Mouse (Mus musculus) neutrophil, adult 5-6 weeks (primary cell): ENCODE data around the gene Mapk8ip2. TPM values are rescaled to one million over a fixed set of nuclear protein-coding genes. Genes with fewer than 3 reads are reported as not detected.

Experiments used
- ATAC-seq: fragments of 151-379, 151-347 bp; 2 replicates; pipeline ENCODE4 v1.8.0; 2017; ENCODE audit warnings: mild to moderate bottlenecking, moderate TSS enrichment; ENCODE audit not compliant: insufficient number of reproducible peaks, poor library complexity, low FRiP score, severe bottlenecking; ENCODE audit errors: extremely low read depth
- total RNA-seq: library from RNA; stranded (forward); fragments of 200-1000 nt; gene quantifications from 2 replicates; pipeline ENCODE4 v1.2.3, GENCODE M21; 2017

The Mapk8ip2 gene
- total RNA-seq, 1 experiment from 2014 or later = not detected

DNA sequence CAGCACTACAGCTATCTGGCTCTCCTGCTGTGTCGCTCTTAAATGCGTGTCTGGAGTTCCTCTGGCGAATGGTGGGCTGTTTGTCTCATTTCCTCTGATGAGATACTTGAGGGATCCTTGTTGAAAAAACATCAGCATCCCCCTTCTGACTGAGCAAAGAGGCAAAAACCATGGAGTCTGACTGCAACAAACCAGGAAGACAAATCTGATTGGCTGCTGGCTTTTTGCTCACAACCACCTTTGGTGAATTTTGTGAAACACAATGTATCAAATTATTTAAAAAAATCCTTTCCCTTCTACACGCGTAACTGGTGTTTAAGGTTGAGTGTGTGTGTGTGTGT lies 22.7 kb downstream of the Mapk8ip2 start:
- ATAC-seq = no peak

DNA sequence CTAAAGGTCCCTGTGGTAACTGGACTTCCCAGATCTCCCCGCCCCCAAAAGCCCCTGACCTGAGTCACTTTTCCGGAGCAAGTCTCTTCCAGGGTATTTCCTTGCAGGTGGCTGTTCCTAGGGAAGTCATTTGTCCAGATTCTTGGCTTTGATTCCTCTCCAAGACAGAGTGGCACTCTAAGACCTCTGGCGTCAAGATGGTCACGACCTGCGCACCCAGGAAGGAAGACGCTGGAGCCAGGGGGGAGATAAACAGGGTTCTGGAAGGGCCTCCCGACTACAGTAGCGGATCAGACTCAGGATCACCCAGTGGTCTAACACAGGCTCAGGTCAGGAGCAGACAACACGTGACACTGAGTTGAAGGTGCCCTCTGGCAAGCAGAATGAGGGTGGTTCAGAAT lies 23.4 kb downstream of the Mapk8ip2 start, which contains the start of gene Arsa:
Arsa (minus strand) TSS at position 335 of the 401 bp plus-strand sequence.
- ATAC-seq = no peak

DNA sequence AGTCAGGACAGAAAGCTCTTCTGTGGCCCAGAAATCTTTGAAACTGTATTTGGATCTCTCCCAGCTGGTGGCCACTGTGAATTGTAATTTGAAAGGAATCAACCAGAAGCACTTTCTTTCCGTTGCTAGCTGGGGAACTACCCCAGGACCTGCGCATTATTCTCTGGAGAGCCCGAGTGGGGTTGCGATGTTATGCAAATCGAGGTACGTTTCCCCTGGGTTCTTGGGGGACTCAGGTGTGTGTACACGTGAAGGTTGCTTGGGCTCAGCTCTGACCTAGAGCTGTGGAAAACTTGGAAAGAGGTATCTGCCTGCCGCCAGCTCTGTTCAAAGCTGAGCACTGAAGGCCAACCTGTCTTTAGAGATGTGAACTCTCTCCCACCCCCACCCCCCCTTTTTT lies 24.1 kb downstream of the Mapk8ip2 start:
- ATAC-seq = no peak

DNA sequence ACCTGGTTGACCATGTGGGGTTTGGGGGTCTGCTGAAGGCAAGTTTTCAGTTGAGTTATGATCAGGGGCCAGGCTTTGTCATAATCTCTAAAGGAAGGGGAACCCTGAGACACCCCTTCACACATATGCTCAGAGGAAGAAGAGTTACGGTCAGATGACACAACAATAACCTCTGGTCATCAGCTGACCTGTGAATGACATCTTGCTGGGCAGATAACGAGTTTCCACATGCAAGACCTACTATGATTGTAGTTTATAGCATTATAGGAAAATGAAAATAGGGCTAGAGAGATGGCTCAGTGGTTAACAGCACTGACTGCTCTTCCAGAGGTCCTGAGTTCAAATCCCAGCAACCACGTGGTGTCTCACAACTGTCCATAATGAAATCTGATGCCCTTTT lies 24.9 kb downstream of the Mapk8ip2 start:
- ATAC-seq = no peak

DNA sequence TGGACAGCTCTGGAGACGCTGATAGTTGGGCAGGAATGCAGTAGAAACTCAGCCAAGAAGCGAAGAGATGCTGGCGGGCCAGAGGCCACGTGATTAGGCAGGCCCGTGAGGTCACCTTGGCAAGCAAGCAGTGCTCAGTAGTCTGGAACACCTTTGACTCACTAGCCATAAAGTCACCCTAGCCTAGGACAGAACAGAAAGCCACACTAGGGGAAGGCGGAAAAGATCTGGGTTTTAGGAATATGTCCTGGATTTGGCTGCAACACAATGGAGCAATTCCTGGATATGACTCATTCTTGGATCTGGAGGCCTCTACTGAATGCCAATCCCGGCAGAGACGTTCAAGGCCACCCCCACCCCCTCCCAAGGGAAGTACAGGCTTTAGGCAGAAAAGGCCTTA lies 26.9 kb downstream of the Mapk8ip2 start:
- no peak for ATAC-seq

DNA sequence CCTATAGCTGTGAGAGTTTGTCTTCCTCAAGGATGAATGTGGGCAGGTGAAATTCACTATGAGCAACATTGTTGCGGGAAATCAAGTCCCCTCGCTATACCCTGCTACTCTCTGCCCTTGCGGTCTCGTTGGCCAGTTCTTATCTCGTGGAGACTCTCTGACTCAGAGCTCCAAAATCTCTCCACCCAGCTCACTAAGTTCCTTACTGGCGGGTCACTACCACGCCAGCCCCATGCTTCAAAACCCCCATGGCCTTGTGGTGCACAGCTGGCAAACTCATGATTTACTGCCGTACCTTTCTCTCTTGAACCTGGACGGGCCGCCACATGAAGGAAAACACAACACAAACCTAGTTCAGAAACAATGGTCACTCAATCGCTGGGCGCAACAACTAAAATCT lies 34.5 kb downstream of the Mapk8ip2 start:
- no peak for ATAC-seq

DNA sequence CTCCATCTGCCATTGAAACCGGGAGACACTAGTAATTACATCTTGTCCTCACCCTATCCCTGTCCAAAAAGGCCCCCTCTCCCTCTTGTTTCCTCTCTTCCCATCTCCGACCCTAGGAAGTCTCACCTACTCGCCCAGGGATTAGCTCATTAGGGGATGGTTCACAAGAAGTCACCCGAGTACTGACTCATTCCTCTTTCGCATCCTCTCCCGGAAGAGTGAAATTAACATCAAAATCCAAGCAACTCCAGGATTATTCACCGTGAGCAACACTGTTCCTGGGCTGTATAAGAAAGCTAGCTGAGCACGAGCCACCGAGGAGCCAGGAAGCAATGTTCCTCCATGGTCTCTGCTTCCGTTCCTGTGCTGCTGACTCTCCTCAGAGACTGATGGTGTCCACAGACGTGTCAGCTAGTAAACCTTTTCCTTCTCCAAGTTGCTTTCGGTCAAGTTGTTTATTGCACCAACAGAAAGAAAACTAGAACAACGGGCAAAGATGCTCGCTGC lies 35.0 kb downstream of the Mapk8ip2 start:
- no peak for ATAC-seq

DNA sequence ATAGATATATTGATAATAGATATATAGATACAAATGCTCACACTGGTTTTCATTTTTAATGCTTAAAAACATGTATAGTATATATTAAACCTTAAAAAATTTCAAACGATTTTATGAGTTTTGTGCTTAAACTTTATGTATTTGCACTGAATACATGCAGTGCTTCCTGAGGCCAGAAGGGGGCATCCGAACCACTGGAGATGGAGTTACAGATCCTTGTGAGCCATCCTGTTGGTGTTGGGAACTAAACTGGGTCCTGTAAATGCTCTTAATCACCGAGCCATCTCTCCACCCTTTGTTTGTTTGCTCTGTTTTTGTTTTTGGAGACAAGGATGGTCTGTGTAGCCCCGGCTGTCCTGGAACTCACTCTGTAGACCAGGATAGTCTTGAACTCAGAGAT lies 41.3 kb downstream of the Mapk8ip2 start:
- no peak for ATAC-seq

DNA sequence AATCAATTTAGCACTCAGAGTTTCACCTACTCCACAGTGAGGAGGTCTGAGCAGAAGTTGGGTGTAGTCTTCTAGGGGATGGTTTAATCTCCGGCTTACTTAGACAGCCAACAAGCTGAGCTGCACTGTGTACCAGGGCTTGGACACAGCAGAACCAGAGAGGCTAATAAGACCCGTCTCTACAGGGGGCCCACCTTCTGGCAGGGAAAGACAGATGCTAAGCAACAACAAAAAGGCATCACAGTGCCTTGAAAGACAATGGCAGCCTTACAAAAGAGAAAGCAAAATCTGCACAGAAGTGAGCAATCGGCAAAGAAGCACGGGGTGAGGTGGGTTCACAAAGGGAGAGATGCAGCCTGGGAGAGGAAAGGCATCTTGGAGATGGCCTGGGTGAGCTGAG lies 42.4 kb downstream of the Mapk8ip2 start:
- ATAC-seq = no peak

DNA sequence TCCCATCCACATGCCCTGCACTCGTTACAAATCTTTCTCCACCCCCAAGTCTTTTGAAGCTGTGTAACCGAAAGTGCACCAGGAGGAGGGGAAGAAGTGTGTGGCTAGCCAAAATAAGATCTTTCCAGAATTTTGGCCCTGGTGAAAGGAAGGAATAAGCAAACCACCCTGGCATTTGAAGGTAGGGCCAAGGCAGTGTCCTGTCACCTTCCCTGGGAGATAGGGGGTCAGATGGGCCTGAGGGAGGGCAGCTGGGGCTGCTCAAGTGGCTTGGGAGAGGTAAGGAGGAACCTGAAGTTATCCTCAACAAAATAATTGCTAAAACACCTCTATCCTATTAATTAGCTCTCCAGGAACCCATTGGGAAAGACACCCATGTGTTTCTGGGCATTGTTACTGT lies 43.1 kb downstream of the Mapk8ip2 start:
- ATAC-seq = no peak

DNA sequence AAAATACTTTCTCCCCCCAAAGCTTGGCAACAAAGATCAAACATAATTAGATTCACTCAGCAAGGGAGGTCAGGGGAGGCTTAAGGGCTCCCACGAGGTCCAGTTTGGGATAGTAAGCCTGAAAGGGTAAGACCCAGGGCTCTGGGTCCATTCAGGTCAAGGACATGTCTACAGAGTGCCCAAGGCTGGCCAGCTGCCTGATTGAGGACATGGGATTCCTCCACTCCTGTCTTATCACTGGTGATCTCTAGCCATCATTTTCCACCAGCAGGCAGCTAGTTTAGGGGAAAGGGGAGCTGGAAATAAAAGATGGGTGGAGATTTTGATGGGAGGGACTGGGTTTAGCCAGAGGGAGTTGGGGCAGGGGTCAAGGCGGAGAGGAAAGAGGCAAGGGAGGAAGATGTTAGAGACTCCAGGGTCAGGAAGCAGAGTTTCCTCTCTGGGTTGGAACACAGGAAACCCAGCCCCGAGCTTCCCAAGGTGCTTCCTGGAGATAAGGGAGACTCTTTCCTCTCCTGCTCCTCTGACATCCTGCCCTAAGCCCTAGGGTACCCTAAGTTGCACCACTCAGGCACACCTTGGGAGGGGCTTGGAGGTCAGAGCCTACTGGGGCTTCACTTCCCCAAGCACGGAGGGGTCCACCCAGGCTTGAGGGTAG lies 43.8 kb downstream of the Mapk8ip2 start:
- no peak for ATAC-seq

DNA sequence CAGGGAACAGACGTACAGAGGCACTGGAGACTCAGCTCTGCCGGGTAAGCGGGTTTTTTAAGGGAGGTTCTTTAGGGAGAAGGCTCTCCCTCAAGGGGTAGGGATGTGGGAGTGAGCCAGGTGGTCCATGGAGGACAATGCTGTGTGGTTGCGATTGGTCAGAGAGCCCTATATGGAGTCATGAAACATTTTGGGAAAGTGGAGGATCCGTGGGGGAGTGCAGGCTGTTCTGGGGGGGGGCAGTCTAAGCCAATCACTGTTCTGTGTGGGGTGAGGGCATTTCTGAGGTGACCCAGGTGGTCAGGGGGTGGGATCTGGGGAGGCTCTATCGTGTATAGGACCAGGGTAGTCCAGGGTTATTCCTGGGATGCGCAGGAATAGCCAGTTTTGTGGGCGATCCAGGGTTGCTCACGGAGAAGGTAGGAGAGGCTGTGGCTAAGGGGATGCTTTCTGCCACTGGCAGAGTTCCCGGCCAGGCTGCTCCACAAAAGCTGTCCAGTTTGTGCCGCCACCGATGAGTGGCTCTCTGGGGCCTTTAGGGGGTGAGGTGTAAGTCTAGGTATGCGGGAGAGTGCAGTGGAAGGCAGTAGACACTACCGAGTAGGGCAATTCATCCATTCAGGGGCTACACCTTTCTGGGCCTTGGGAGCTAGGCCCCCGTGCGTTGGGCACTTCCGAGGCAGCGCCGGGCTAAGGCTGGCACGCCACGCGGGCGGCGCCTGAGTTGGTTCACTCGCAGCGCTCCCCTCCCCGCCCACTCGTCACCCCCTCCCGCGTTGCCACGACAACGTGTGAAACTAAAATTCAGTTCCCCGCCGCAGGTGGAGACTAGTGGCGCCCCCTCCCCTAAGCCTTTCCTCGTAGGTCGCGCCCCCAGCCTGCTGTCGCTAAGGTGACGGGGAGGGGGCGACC lies 44.6 kb downstream of the Mapk8ip2 start:
- ATAC-seq = no peak

DNA sequence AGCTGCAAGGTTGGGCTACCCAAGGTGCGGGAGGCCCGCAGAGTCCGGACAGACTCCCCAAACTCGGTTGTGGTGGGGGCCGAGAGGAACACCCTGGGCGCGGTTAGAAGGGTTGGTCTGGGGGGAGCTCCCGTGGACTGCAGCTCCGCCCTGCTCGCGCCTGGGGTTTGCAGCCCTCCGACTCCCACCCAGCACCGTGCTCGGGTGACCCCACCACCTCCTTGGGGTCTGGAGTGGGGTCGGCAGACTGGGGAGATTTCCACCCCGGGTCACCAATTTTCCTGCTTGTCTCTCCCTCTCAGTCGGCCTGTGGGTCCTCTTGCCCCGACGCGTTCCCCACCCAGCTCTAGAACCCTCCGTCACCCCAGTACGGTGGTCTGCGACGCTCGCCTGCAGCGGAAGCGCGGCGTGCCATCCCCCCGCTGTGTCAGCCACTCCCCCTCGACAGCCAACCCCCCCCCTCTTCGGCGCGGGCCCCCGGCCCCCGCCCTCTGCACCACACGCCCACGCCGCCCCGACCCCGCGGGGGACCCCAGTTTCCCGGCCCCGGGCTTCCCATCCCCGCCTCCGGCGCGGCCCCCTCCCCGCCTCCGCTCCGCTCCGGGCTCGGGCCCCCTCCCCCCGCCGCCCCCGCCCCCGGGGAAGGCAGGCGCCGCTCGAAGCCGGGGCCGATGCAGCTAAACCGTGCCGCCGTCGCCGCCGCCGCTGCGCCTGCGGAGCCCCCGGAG lies 45.4 kb downstream of the Mapk8ip2 start, which contains the start of gene Shank3:
Shank3 (plus strand) TSS at position 663 of the 728 bp plus-strand sequence.
- no peak for ATAC-seq

DNA sequence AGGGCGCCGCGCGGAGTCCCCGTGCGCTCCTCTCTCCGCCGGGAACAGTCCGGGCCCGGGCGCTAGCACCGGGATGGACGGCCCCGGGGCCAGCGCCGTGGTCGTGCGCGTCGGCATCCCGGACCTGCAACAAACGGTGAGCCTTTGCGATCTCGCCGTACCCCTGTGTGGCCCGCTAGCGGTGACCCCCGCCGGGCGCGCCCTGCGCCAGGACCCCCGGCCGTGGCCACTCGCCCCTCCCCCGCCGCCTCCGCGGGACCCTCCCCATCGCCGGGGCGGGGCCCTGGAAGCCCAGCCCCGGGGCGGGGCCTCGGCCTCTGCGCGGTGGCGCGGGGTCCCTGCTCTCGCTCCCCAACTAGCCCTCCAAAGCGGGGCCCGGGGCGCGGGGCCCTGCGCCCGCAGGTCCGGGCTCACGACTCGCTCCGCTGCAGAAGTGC lies 46.1 kb downstream of the Mapk8ip2 start:
- no peak for ATAC-seq

DNA sequence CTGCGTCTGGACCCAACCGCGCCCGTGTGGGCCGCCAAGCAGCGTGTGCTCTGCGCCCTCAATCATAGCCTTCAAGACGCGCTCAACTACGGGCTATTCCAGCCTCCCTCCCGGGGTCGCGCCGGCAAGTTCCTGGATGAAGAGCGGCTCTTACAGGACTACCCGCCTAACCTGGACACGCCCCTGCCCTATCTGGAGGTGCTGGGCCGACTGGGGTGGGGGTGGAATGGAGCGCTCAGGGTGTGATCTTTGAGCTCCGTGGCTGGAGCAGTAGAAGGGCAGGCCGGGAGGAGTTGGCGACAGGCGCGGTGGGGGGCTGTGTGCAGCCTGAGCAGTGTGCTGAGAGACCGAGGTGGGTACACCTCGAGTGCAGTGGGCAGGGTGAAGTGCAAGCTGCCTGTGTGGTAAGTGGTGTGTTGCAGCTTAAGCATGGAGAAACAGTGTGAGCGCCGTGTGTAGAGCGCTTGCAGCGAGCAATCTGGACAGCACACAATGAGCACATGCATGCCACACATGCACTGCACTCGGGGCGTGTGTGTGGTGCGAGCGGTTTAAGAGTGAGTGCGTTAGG lies 46.6 kb downstream of the Mapk8ip2 start:
- no peak for ATAC-seq

DNA sequence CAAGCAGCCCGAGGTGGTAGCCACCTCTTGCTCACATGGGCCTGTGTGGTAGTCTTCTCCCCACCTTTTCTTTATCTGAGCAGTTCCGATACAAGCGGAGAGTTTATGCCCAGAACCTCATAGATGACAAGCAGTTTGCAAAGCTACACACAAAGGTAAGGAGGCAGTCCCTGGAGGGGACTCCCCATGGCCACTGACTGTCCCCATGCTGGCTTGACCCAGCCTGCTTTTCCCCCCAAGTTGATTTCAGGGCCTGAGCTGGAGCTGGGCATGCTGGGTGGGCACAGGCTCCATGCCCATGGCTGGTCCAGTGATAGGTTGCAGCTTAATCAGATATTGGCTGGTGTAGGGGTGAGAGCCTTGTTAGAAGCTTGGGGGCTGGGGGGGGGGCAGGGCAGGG lies 47.6 kb downstream of the Mapk8ip2 start:
- no peak for ATAC-seq

DNA sequence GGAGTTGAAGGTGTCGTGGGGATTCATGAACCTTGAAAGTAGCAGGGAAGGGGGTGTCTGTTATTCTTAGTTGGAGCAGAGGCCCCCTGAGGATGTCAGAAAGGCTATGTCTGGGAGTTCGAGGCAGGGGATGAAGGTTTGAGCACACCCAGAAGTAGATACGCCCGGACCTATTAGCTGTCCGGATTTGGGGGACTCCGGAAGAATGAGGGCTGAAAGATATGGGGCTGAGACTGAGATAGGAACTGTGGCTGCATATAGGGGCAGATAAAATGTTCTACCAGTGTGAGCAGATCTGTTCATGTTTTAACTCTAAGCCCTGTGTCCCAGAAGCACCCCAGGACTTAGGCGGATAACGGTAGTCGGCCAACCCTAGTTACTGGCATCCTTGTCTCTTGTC lies 51.1 kb downstream of the Mapk8ip2 start:
- no peak for ATAC-seq

DNA sequence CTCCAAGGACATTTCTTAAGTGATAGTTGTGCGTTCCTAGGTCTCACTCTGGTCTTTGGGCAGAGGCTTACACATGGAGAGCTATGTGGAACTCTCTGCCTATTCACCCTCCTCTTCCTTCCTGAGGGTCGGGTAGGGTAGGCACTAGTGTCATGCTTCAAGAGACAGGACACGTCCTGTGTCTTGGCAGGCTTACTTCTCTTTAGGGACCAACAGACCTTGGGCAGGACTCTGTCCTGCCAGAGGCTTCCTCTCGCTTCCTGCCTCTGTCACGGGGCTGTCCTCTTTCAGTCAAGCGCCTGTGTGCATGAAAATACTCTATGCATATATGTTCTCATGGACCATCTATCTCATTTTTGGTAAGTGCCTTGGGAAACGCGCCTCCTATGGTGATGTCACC lies 54.0 kb downstream of the Mapk8ip2 start:
- ATAC-seq = no peak

DNA sequence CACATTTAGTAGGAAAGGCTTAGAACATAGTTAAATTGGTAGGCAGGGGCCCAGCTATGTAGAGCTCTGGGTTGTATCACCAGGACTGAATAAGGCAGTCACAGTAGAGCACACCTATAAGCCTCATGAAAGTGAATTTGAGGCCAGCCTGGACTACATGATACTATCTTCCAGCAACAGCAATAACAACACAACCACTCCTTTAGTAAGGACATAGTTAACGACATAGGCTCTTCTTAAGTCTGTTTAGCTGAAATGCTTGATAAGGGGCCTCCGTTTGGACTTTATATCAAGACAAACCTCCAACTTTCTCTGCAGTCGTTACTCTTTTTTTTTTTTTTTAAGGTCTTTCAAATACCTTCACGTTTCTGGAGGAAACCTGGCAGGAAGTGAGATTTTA lies 59.0 kb downstream of the Mapk8ip2 start:
- ATAC-seq = no peak
